Mouse (Mus musculus) neural tube, embryonic 12.5 days (tissue): ENCODE data around the gene Olfr1214. TPM values are rescaled to one million over a fixed set of nuclear protein-coding genes. Genes with fewer than 3 reads are reported as not detected.
"Not testable (repeated sequence)": the region's sequence is repeated elsewhere in the genome, so short reads cannot be mapped to it uniquely, and the experiment has no call there.

Source experiments
- ATAC-seq: fragments of 200-750 bp; cut with Nextera tagmentation; 2 replicates; pipeline ENCODE4 v1.8.0; 2017; ENCODE audit warnings: low read depth, mild to moderate bottlenecking, moderate TSS enrichment, moderate library complexity; ENCODE audit not compliant: low FRiP score
- H3K27ac ChIP-seq: fragments of 300-500 bp; sonication (generic); 2 replicates; pipeline ENCODE4 v1.5.1; 2016
- H3K27me3 ChIP-seq: fragments of 300-500 bp; sonication (generic); replicated peaks from 2 replicates; pipeline ENCODE4 v1.6.1; 2016; ENCODE audit warnings: mild to moderate bottlenecking
- H3K36me3 ChIP-seq: fragments of 300-500 bp; sonication (generic); 2 replicates; pipeline ENCODE4 v1.6.1; 2016; ENCODE audit warnings: mild to moderate bottlenecking
- H3K4me1 ChIP-seq: fragments of 300-500 bp; sonication (generic); 2 replicates; pipeline ENCODE4 v1.6.1; 2016
- H3K4me2 ChIP-seq: fragments of 300-500 bp; sonication (generic); replicated peaks from 2 replicates; pipeline ENCODE4 v1.6.1; 2016; ENCODE audit warnings: mild to moderate bottlenecking
- H3K4me3 ChIP-seq: fragments of 300-500 bp; sonication (generic); 2 replicates; pipeline ENCODE4 v1.5.1; 2016
- H3K9ac ChIP-seq: fragments of 300-500 bp; sonication (generic); 2 replicates; pipeline ENCODE4 v1.6.1; 2016; ENCODE audit warnings: mild to moderate bottlenecking
- H3K9me3 ChIP-seq: fragments of 300-500 bp; sonication (generic); 2 replicates; pipeline ENCODE4 v1.6.1; 2016; ENCODE audit warnings: mild to moderate bottlenecking
- WGBS: fragments of 180-500 bp; shearing (Covaris S2); methylation state at CpG from one replicate; pipeline ENCODE4 v1.1.7; 2016; 5-methylcytosine and 5-hydroxymethylcytosine counted together
- polyA plus RNA-seq: library from polyadenylated mRNA; unstranded; fragments of >200 nt; fragmentation: Nextera tagmentation; extraction: Ambion mirVana; gene quantifications from 2 replicates; pipeline ENCODE4 v1.2.1, GENCODE M21; 2016

Gene Olfr1214
- polyA plus RNA-seq = not detected in 2 replicates

- ATAC-seq = no peak
- no peak within 1 kb of the TSS for H3K9ac ChIP-seq
- no peak within 1 kb of the TSS for H3K4me2 ChIP-seq
- H3K27ac ChIP-seq = no peak within 1 kb of the TSS
- no peak within 1 kb of the TSS for H3K4me3 ChIP-seq
- no peaks in the 10 kb centered on the region for H3K36me3 ChIP-seq
- no peaks in the 10 kb centered on the region for H3K9me3 ChIP-seq
- 94% methylated on average over 1 of the region's 1 CpGs for WGBS
- H3K4me1 ChIP-seq = no peaks in the 10 kb centered on the region
- H3K27me3 ChIP-seq = no peaks in the 10 kb centered on the region
Observed at GRCm38 (mm10) chr2:88992553-88992952, at the start of gene Olfr1214. Gene Olfr1214, minus strand, starts transcription at chr2:88992653.

GRCm38 (mm10) chr2:89031965-89032364 lies 39.5 kb upstream of the Olfr1214 start, which contains the start of gene Olfr1217:
Gene Olfr1217, minus strand, starts transcription at chr2:89032065.
- no peaks in the 10 kb centered on the region for H3K27me3 ChIP-seq
- no peaks in the 10 kb centered on the region for H3K9me3 ChIP-seq
- H3K4me1 ChIP-seq = no peaks in the 10 kb centered on the region
- H3K4me2 ChIP-seq = no peak within 1 kb of the TSS
- WGBS = 75% methylated on average over 2 of the region's 2 CpGs
- no peak within 1 kb of the TSS for H3K9ac ChIP-seq
- no peak within 1 kb of the TSS for H3K27ac ChIP-seq
- no peak for ATAC-seq
- no peak within 1 kb of the TSS for H3K4me3 ChIP-seq
- no peaks in the 10 kb centered on the region for H3K36me3 ChIP-seq

- WGBS = 80% methylated on average over 3 of the region's 3 CpGs
- not testable (repeated sequence) for ATAC-seq, H3K4me1 ChIP-seq, H3K4me2 ChIP-seq, H3K9ac ChIP-seq, H3K4me3 ChIP-seq, H3K36me3 ChIP-seq, H3K9me3 ChIP-seq, H3K27me3 ChIP-seq, H3K27ac ChIP-seq
Observed at GRCm38 (mm10) chr2:89021436-89021835, 29.0 kb upstream of the Olfr1214 start.

- Histone ChIP-seq H3K4me3 (no peak within 1 kb of the TSS), H3K9me3 (no peaks in the 10 kb centered on the region), H3K27me3 (no peaks in the 10 kb centered on the region), H3K4me2 (no peak within 1 kb of the TSS), H3K27ac (no peak within 1 kb of the TSS), H3K36me3 (no peaks in the 10 kb centered on the region), H3K9ac (no peak within 1 kb of the TSS), H3K4me1 (no peaks in the 10 kb centered on the region)
- ATAC-seq = no peak
- 84% methylated on average over 1 of the region's 1 CpGs for WGBS
Observed at GRCm38 (mm10) chr2:89018240-89018639, 25.8 kb upstream of the Olfr1214 start, which contains the start of gene Olfr1216. Gene Olfr1216, minus strand, starts transcription at chr2:89018340.

DNA sequence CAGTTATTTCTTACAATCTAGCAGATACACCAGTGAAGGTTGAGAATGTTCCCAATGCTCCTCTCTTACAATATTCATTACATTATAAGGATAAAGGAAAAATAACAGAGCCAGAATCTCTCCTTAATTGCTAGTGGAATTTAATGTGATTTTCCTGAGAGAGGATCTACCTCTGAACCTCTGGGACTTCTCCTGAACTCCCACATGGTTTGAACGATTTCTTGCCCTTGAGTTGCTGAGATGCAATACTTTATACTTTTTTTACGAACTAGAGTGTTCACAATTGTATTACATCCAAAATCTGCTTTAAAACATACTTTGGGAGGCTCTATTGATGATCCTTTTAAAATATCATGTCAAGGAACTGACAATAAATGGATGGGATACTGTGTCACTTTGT lies 14.4 kb upstream of the Olfr1214 start, which contains the start of gene Olfr1215:
TSS of gene Olfr1215 (minus strand) at position 101 of the 400 bp plus-strand sequence.
- Histone ChIP-seq H3K4me3 (no peak within 1 kb of the TSS), H3K36me3 (no peaks in the 10 kb centered on the region)
- WGBS = 74% methylated on average over 2 of the region's 2 CpGs

GRCm38 (mm10) chr2:88980181-88980580 lies 12.3 kb downstream of the Olfr1214 start, which contains the start of gene Gm13762:
Gene Gm13762, minus strand, starts transcription at chr2:88980281.
- H3K36me3 ChIP-seq = no peaks in the 10 kb centered on the region
- WGBS = 90% methylated on average over 1 of the region's 1 CpGs
- ATAC-seq = no peak
- no peak within 1 kb of the TSS for H3K4me2 ChIP-seq
- no peak within 1 kb of the TSS for H3K27ac ChIP-seq
- H3K4me1 ChIP-seq = no peaks in the 10 kb centered on the region
- no peak within 1 kb of the TSS for H3K9ac ChIP-seq
- no peaks in the 10 kb centered on the region for H3K27me3 ChIP-seq
- H3K4me3 ChIP-seq = no peak within 1 kb of the TSS
- H3K9me3 ChIP-seq = no peaks in the 10 kb centered on the region

More for the DNA sequence above, 14.4 kb upstream of the Olfr1214 start, which contains the start of gene Olfr1215:
- Histone ChIP-seq H3K4me1 (no peaks in the 10 kb centered on the region), H3K27ac (no peak within 1 kb of the TSS), H3K9ac (no peak within 1 kb of the TSS), H3K27me3 (no peaks in the 10 kb centered on the region), H3K4me2 (no peak within 1 kb of the TSS), H3K9me3 (no peaks in the 10 kb centered on the region)
- ATAC-seq = no peak

GRCm38 (mm10) chr2:88953669-88954068 lies 38.8 kb downstream of the Olfr1214 start, which contains the start of gene Olfr1212:
Gene Olfr1212, plus strand, starts transcription at chr2:88953969.
- no peaks in the 10 kb centered on the region for H3K9me3 ChIP-seq
- no peak within 1 kb of the TSS for H3K4me2 ChIP-seq
- no peak within 1 kb of the TSS for H3K9ac ChIP-seq
- H3K4me3 ChIP-seq = no peak within 1 kb of the TSS
- H3K27me3 ChIP-seq = no peaks in the 10 kb centered on the region
- H3K36me3 ChIP-seq = no peaks in the 10 kb centered on the region
- H3K27ac ChIP-seq = no peak within 1 kb of the TSS
- H3K4me1 ChIP-seq = no peaks in the 10 kb centered on the region
- ATAC-seq = no peak

DNA sequence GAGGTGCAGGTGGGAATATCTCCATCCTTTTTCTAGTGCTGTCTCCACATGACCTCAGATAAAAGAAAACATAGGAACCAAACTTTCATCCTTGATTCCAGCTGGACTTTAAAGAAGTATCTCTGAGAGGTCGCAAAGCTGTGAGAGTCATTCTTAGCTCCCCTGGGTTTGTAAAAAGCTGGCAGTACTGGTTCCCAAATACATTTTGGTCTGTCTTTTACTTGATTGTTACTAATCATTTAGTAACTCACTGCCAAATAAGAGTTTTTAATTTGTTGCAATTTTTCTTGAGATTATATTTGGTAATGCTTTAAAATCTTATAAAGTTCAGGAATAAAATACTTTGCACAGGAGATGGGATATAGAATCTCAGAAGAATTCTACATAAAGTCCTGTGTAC lies 54.4 kb downstream of the Olfr1214 start, which contains the start of gene Olfr1211:
TSS of gene Olfr1211 (minus strand) at position 101 of the 400 bp plus-strand sequence.
- no peak for ATAC-seq

More for the DNA sequence above, 54.4 kb downstream of the Olfr1214 start, which contains the start of gene Olfr1211:
- no peaks in the 10 kb centered on the region for H3K36me3 ChIP-seq
- no peaks in the 10 kb centered on the region for H3K4me1 ChIP-seq
- no peak within 1 kb of the TSS for H3K4me3 ChIP-seq
- no peak within 1 kb of the TSS for H3K9ac ChIP-seq
- WGBS = 85% methylated on average over 1 of the region's 1 CpGs
- no peaks in the 10 kb centered on the region for H3K27me3 ChIP-seq
- no peak within 1 kb of the TSS for H3K4me2 ChIP-seq
- no peak within 1 kb of the TSS for H3K27ac ChIP-seq
- no peaks in the 10 kb centered on the region for H3K9me3 ChIP-seq

Other genes starting within 250 kb of the Olfr1214 start
- not detected in 2 replicates for gene Olfr1198, start 241.3 kb downstream of the Olfr1214 start, polyA plus RNA-seq
- not detected in 2 replicates for gene Olfr1199, start 232.2 kb downstream of the Olfr1214 start, polyA plus RNA-seq
- gene Olfr1200, start 222.2 kb downstream of the Olfr1214 start, polyA plus RNA-seq = not detected in 2 replicates
- not detected in 2 replicates for gene Olfr1201, start 199.6 kb downstream of the Olfr1214 start, polyA plus RNA-seq
- gene Olfr1202, start 178.2 kb downstream of the Olfr1214 start, polyA plus RNA-seq = 0.05 TPM in 1 of 2 replicates, not detected in the other
- gene Olfr1205, start 162.9 kb downstream of the Olfr1214 start, polyA plus RNA-seq = not detected in 2 replicates
- not detected in 2 replicates for gene Olfr1204, start 143.4 kb downstream of the Olfr1214 start, polyA plus RNA-seq
- not detected in 2 replicates for gene Olfr1206, start 129.4 kb downstream of the Olfr1214 start, polyA plus RNA-seq
- gene Olfr1208, start 90.3 kb downstream of the Olfr1214 start, polyA plus RNA-seq = not detected in 2 replicates
- not detected in 2 replicates for gene Olfr1209, start 77.5 kb downstream of the Olfr1214 start, polyA plus RNA-seq
- not detected in 2 replicates for gene Olfr1211, start 54.5 kb downstream of the Olfr1214 start, polyA plus RNA-seq
- gene Olfr1212, start 38.7 kb downstream of the Olfr1214 start, polyA plus RNA-seq = not detected in 2 replicates
- not detected in 2 replicates for gene Gm13762, start 12.4 kb downstream of the Olfr1214 start, polyA plus RNA-seq
- not detected in 2 replicates for gene Olfr1215, start 14.3 kb upstream of the Olfr1214 start, polyA plus RNA-seq
- not detected in 2 replicates for gene Olfr1216, start 25.7 kb upstream of the Olfr1214 start, polyA plus RNA-seq
- gene Olfr1217, start 39.4 kb upstream of the Olfr1214 start, polyA plus RNA-seq = not detected in 2 replicates
- not detected in 2 replicates for gene Olfr1218, start 68.5 kb upstream of the Olfr1214 start, polyA plus RNA-seq
- not detected in 2 replicates for gene Olfr1219, start 90.9 kb upstream of the Olfr1214 start, polyA plus RNA-seq
- 0.04 TPM in 1 of 2 replicates, not detected in the other for gene Olfr1220, start 114.2 kb upstream of the Olfr1214 start, polyA plus RNA-seq
- gene Olfr1221, start 124.6 kb upstream of the Olfr1214 start, polyA plus RNA-seq = not detected in 2 replicates
- not detected in 2 replicates for gene Olfr1222, start 140.4 kb upstream of the Olfr1214 start, polyA plus RNA-seq
- not detected in 2 replicates for gene Olfr1223, start 158.9 kb upstream of the Olfr1214 start, polyA plus RNA-seq
- gene Olfr1224-ps1, start 171.4 kb upstream of the Olfr1214 start, polyA plus RNA-seq = not detected in 2 replicates
- gene Olfr1225, start 182.0 kb upstream of the Olfr1214 start, polyA plus RNA-seq = not detected in 2 replicates
- not detected in 2 replicates for gene Olfr1226, start 207.4 kb upstream of the Olfr1214 start, polyA plus RNA-seq